Mouse (Mus musculus) effector memory CD4-positive, alpha-beta T cell, adult 5 months (primary cell): ENCODE data around the gene Supt16. TPM values are rescaled to one million over a fixed set of nuclear protein-coding genes. Genes with fewer than 3 reads are reported as not detected.

Experiments used
- polyA plus RNA-seq: library from polyadenylated mRNA; unstranded; fragments of 100-300 nt; shearing (Covaris generic); gene quantifications from one replicate; pipeline ENCODE4 v1.2.1, GENCODE M21; 2017

Gene Supt16
- 14.9 TPM for polyA plus RNA-seq

GRCm38 (mm10) chr14:52197156-52197878, at the start of gene Supt16:
Gene Supt16 (minus strand): TSS chr14:52197416.

Other genes with a start within 250 kb of the Supt16 start
- 1.4 TPM for gene Arhgef40, start 212.7 kb downstream of the Supt16 start, polyA plus RNA-seq
- 0.81 TPM for gene Tmem253, start 181.8 kb downstream of the Supt16 start, polyA plus RNA-seq
- gene Zfp219, start 176.7 kb downstream of the Supt16 start, polyA plus RNA-seq: 16.5 TPM
- gene Olfr221, start 155.0 kb downstream of the Supt16 start, polyA plus RNA-seq: not detected
- 473 TPM for gene Hnrnpc, start 93.4 kb downstream of the Supt16 start, polyA plus RNA-seq
- 2.1 TPM for gene Rpgrip1, start 86.7 kb downstream of the Supt16 start, polyA plus RNA-seq
- 29.7 TPM for gene Chd8, start 60.4 kb upstream of the Supt16 start, polyA plus RNA-seq
- 128 TPM for gene Tox4, start 81.7 kb upstream of the Supt16 start, polyA plus RNA-seq
- gene Rab2b, start 82.1 kb upstream of the Supt16 start, polyA plus RNA-seq: 24.1 TPM
- gene Mettl3, start 107.7 kb upstream of the Supt16 start, polyA plus RNA-seq: 51.2 TPM
- gene Sall2, start 131.3 kb upstream of the Supt16 start, polyA plus RNA-seq: 1.00 TPM
- not detected for gene Olfr1513, start 159.0 kb upstream of the Supt16 start, polyA plus RNA-seq
- gene Olfr1512, start 181.8 kb upstream of the Supt16 start, polyA plus RNA-seq: not detected
- gene Olfr1511, start 200.0 kb upstream of the Supt16 start, polyA plus RNA-seq: not detected
- gene Olfr1510, start 217.0 kb upstream of the Supt16 start, polyA plus RNA-seq: not detected
- not detected for gene Olfr1509, start 245.6 kb upstream of the Supt16 start, polyA plus RNA-seq